Mouse (Mus musculus) heart, adult 2 months (tissue): ENCODE results near the gene Tmem63a.

Experiments used
- CTCF ChIP-seq: fragments of 200-600 bp; IDR thresholded peaks from 2 replicates; pipeline ENCODE4 v1.8.1; 2022; ENCODE audit warnings: antibody characterized with exemption, mild to moderate bottlenecking, moderate library complexity
- EP300 ChIP-seq: fragments of 200-500 bp; IDR thresholded peaks from 2 replicates; pipeline ENCODE4 v1.6.1; 2011; ENCODE audit warnings: low read depth, low read length, control low read depth; ENCODE audit not compliant: insufficient read depth
- POLR2A ChIP-seq: fragments of 200-500 bp; IDR thresholded peaks from 2 replicates; pipeline ENCODE4 v1.6.1; 2011; ENCODE audit warnings: mild to moderate bottlenecking, low read depth, low read length, control low read depth; ENCODE audit not compliant: insufficient read depth

DNA sequence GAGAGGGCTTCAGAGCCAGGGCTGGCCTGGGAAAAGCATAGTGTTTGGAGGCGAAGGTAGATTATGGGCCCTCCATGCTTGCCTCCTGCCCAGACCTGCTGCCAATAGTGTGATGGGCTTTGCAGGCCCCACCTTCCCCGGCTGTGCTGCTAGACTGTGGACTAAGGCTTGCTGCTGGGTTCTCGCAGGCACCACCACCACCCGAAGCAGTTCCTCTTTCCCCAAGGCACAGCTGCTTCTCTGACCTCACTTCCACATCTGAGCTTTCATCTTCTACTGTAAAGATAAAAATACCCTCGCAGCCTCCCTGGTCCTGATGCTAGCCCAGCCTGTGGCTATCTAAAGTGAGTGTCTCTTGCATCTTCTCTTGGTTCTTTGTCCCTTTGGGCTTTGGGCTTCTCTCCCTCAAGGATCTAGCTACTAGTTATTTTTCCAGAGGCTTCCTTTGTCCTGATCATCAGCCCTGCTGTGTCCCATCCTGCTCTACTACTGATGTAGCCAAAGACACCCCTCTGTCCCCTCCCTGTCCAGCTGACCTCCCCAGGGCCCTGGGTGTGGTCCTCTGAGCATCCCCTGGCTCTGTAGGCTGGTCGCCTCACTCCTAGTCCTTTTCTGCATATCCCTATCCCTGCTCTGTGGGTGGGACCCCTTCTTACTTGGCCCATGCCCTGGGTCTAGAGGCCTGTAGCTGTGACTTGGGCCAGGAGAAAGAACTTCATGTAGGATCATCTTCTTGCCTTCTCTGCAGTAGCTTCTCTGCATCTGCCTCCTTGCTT, 19.7 kb upstream of the Tmem63a start:
- TF ChIP-seq CTCF = no peak
- no peak for TF ChIP-seq POLR2A
- no peak for TF ChIP-seq EP300
